Mouse (Mus musculus) left cerebral cortex, adult 11 months (tissue): ENCODE measurements around the gene Mesp2.
"Not testable (repeated sequence)": the region's sequence is repeated elsewhere in the genome, so short reads cannot be mapped to it uniquely, and the experiment has no call there.

Experiments used
- DNase-seq: peaks from one replicate; pipeline ENCODE4 v3.0.0; 2022; ENCODE audit warnings: low spot score

The Mesp2 gene

GRCm38 (mm10) chr7:79810611-79811506, at the start of gene Mesp2:
Gene Mesp2, plus strand, starts transcription at chr7:79810727.
- peak; percentile 39 for DNase-seq

- DNase-seq = no peak
These were observed 49.2 kb upstream of the Mesp2 start for GRCm38 (mm10) chr7:79761124-79761876.

GRCm38 (mm10) chr7:79762106-79762505, 48.4 kb upstream of the Mesp2 start:
- no peak for DNase-seq

- no peak for DNase-seq
These were observed 44.5 kb upstream of the Mesp2 start for GRCm38 (mm10) chr7:79765991-79766390.

- no peak for DNase-seq
These were observed 40.9 kb upstream of the Mesp2 start for GRCm38 (mm10) chr7:79769664-79770063.

GRCm38 (mm10) chr7:79771561-79772512, 38.7 kb upstream of the Mesp2 start:
- DNase-seq = peak; percentile 37

- DNase-seq = peak; percentile 56
These were observed 29.6 kb upstream of the Mesp2 start for GRCm38 (mm10) chr7:79780647-79781626.

GRCm38 (mm10) chr7:79781826-79782515, 28.6 kb upstream of the Mesp2 start:
- no peak for DNase-seq

- no peak for DNase-seq
These were observed 28.0 kb upstream of the Mesp2 start for GRCm38 (mm10) chr7:79782516-79782855.

GRCm38 (mm10) chr7:79786295-79786694, 24.2 kb upstream of the Mesp2 start:
- DNase-seq = peak; percentile 43

GRCm38 (mm10) chr7:79789812-79790211, 20.7 kb upstream of the Mesp2 start:
- DNase-seq = not testable (repeated sequence)

GRCm38 (mm10) chr7:79792635-79793421, 17.7 kb upstream of the Mesp2 start:
- no peak for DNase-seq

- DNase-seq = no peak
These were observed 16.8 kb upstream of the Mesp2 start, which contains the start of gene Mesp1 for GRCm38 (mm10) chr7:79793688-79794087. Gene Mesp1, minus strand, starts transcription at chr7:79793788.

GRCm38 (mm10) chr7:79798606-79799005, 11.9 kb upstream of the Mesp2 start:
- DNase-seq = no peak

- DNase-seq = peak; percentile 53
These were observed 11.5 kb upstream of the Mesp2 start for GRCm38 (mm10) chr7:79799048-79799447.

GRCm38 (mm10) chr7:79799506-79799905, 11.0 kb upstream of the Mesp2 start:
- no peak for DNase-seq

GRCm38 (mm10) chr7:79800336-79800735, 10.2 kb upstream of the Mesp2 start:
- no peak for DNase-seq

GRCm38 (mm10) chr7:79801391-79801790, 9.1 kb upstream of the Mesp2 start:
- DNase-seq = no peak

GRCm38 (mm10) chr7:79802037-79802436, 8.5 kb upstream of the Mesp2 start:
- no peak for DNase-seq
